Mouse (Mus musculus) left cerebral cortex, adult 11 months (tissue): ENCODE measurements around the gene Il16.
A peak's percentile ranks its signal among the peaks of the same experiment; 100 is the strongest.

ENCODE experiments used
- DNase-seq: peaks from one replicate; pipeline ENCODE4 v3.0.0; 2022; ENCODE audit warnings: low spot score

Gene Il16

DNA sequence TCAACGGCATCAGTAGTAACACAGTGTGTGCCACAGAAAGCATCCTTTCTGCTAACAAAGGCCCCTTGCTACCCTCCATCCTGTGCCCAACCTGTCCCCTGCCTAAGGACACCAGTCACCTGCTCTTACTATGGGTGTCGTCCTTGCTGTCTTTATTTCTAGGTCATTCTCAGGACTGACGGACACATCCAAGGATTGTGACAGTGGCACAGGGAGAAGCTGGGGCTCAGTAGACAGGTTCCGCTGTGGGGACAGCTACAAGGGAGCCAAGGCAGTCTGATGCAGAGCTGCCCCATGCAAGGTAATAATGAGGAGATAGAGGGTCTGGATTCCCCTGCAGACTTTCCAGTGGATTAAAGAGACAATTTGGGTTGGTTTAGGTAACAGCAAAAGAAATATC lies 67.0 kb downstream of the Il16 start:
- no peak for DNase-seq

DNA sequence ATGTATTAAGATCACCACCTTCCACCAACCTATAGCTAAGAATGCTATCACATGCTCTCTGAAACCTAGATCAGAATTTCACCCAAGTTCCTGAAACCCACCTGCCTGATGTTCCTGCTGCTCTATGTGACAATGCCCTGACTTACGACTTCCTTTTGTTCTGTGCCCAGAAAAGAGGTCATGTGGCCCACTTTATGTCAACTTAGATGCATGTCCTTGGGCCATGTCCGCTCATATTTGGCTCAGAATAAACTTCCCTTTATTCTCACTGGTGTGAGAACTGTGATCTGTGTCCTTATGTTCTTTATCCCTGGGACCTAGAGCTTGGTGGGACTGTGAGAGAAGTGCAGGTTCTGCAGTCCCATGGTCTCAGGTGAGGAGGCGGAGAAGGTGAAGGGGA lies 68.2 kb downstream of the Il16 start:
- no peak for DNase-seq

DNA sequence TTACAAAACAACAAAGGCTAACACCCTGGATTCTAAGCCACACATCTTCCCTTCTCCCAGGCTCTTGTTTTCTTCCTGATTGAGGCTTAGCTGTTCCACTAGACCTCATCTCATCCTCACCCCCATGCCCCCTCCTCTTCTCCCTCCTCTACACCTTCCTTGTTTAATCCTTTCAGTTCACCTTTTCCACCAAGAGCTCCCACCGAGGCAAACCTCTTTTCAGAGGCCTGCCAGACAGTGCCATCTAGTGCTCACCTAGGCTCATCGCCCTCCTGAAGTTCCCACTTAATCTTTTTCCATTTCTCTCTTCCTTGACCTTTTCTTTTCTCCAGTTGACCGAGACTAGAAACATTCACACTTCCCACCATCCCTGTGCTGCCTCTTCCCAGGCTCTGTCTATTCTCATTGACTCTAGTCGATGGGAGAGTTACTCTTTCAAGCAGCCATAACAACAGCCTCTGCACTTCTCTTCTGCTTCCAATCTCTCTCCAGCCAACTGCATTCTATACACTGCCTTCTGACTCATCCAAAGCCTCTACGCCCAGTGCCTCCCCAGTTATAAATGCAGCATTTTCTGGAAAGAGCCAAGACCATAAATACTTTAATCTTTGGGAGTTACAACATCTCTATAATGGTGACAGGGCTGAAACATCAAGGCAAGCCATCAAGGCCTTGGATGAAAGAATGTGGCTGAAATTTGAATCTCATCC lies 69.8 kb downstream of the Il16 start:
- no peak for DNase-seq

DNA sequence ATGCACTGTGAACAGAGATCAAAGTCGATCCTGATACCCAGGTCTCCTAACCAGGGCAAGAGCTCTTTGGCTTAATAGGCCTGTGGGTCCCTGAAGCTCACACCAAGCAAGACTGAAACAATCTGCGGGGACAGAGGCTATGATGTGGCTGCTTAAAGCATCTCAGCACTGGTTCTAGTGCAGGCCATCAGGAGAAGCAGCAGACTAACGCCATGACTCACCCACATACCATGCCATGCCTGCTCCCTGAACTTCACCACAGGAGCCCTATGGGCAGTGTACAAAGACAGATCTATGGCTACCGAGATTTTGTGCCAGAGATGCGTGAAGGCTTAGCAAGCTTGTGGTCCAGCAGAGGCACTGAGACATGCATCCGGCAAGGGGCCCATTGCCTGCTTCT lies 74.0 kb downstream of the Il16 start:
- no peak for DNase-seq

DNA sequence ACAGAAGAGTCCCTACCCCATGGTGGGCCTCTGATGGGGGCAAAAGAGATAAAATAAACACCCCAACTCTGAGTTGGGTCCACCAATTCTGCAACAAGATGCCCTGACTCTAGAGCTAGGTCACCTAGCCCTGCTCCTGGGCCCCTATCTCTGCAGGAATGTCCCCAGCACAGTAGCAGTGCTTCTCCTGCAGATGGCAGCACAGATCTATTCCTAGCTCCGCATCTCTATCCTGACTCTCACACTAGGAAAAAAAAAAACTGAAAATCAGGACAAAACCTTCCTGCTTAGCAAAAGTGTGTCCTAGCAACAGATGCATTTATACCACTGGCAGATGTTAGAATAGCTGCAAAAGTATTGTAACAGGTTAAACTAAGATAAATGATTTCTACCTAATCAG lies 76.8 kb downstream of the Il16 start:
- DNase-seq = peak; percentile 51

DNA sequence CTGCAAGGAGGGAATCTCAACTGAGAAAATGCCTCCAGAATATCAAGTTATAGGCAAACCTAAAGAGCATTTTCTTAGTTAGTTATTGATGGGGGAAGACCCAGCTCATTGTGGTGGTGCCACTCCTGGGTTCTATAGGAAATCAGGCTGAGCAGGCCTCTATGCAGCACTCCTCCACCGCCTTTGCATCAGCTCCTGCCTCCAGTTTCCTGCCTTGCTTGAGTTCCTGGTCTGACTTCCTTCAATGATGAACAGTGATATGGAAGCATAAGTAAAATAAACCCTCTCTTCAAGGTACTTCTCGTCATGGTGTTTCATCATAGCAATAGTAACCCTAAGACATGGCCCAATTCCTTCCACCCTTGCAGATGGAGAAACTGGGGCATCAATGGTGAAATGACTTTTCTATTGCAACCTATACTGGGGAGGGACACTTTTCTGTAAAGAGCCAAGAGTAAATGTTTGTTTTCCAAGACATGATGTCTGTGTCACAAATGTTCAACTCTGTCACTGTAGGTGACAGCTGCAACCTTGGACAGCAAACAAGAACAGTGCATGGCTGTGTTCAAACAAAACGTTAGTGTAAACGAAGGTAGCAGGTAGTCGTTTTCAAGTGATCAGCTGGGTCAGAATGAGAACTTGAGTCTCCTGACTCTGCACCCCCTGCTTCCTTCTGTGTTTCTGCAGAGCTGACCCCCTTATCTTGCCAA lies 77.4 kb downstream of the Il16 start:
- no peak for DNase-seq

DNA sequence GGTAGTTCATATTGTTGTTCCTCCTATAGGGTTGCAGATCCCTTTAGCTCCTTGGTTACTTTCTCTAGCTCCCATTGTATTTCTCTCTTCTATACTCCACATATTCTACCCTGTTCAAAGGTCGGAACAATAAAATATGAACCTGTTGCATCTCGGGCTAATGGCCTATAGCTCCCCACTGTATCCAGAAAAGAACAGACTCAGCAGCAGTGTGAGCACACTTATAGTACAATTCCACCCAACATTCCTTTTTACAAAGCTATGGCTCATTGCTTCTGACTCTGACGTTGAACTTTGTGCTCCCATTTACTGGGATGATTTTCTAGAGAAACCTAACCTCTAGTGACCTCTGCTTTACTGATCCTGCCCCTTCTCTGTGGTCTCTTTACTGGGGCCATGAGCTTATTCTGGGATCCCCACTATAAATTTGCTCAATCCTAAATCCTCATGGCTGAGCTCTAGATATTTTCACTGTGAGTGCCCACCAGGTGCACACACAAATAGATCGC lies 79.4 kb downstream of the Il16 start:
- DNase-seq = no peak

DNA sequence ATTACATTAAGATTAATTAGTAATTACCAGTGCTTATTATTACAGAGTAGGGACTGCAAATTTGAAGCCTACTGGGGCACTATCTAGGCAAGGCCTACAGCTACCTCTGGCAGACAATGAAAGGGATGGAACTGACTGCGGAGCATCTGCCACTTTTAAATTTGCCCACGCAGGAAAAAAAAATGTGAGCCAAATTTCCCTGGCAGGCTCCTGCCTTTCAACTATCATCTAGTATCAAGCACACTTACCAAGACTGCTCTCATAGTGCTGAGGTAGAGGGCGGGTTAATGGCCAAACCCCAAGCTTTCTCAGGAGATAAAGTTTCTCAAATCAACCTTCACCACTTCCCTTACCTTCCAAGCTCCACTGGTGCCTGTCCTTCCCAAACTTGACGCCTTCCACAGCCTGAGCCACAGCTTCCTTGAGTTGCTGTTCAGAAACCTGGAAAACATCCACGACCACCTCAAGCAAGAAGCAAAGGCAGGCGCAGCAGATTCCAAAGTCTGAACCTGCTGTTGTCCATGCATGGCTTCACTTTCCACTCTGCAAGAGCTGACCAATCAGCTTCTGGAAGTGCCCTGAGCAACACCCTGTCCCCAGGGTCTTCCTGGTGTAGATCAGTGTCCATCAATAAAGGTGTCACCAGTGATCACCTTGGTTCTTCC lies 82.7 kb downstream of the Il16 start:
- DNase-seq = no peak

DNA sequence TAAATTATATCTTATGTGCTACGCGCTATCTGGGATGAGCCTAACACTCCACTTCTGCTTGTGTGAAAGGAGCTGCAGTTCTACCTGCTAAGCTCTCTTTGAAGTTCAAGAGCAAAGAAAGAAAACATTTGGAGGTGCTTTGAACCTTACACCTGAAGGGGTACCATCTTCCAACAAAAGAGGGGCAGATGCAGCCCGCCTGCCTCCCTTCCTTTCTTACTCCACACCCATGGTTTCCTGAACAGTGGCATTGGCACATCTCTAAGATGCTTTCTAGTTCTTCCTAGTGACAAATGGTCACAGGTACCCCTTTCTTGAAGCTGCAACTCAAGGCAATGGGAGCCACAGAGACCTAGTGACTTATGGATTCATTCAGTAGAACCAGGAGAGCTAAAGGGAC lies 83.8 kb downstream of the Il16 start:
- DNase-seq = no peak

DNA sequence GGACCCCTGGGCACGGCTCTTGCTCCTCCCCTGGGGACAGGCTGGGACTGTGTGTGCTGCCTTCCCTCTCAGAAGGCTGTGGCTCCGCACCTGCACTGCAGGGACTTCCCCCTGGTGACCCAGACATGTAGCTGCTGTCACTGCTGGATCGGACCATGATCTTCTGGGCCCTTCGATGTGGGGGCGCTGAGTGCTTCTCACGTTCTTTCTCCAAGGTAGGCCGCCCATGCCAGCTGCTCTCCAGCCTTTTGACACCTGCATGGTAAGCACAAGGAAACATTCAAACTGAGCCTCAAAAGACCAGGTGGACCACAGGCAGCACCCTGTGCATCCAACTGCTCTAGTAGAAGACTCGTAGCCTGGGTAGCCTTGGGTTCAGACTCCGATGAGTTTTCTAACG lies 84.5 kb downstream of the Il16 start:
- DNase-seq = no peak

DNA sequence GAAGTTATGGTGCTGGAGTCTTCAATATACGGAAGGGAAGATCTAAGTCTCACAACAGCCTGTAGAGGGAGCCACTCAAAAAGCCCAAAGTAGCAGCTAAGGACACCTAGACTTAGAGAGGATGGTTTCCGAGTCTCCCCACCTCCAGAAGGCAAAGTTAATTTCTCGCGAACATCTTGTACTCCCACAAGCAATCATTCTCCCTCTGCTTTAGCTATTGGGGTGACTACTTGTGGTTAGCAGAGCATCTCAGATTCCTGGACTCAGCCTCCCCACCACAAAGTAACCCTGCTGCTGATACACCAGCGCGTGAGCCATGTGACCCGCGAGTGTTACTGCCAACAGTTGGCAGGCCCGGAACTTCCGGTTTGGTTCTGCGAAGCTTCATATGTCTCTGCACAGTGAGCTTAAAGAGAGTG lies 85.2 kb downstream of the Il16 start:
- no peak for DNase-seq

DNA sequence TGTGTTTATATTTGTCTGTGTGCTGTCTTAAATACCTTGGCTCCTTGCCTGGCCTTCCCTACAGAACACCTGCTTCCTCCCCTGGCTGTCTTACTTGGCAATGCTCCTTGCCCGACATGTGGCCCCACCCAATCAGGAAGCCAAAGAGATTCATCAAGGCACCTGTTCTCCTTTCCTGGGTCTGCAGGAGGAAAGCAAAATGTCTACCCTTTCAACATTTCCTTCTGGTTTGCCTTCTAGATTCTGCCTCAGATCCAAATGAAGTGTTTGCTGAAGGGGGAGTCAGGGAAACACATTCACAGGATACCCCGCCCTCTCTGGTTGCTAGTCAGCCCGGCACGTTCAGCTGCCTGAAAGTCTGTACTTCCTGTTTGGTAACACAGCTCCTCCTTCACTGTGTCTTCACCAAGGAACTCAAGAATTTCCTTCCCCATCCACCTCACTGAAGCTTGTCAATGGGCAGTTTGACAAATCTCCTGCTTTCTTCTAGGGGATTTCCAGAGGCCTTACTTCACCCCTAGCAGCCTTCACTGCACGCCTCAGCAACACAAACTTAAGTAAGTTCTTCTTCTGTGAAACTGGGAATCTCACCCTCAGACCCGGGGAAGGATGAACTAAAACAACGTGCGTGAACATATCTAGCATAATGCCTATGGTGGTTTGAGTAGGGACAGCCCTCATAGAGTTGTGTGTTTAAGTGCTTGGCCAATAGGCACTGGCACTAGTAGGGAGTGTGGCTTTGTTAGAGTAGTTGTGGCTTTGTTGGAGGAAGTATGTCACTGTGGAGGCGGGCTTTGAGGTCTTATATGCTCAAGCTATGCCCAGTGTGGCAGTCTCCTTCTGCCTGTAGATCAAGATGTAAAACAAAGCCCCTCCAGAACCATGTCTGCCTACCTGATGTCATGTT lies 86.1 kb downstream of the Il16 start:
- no peak for DNase-seq

DNA sequence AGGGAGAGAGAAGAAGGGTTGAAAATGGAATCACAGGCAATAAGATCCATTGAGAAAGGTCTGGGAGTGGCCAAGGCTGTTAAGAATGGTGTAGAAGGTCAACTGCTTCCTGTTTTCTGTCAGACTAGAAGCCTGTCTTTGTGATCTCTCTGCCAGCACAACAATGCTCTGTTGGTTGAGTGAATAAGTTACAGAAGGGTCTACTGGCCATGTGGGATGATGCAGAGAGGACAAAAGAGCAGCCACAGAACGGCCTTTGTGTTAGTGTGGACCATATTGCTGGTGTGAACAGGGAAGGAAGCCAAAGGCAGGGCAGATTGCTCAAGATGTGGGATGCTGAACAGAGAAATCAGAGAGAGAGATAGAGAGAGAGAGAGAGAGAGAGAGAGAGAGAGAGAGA lies 86.8 kb downstream of the Il16 start:
- no peak for DNase-seq

DNA sequence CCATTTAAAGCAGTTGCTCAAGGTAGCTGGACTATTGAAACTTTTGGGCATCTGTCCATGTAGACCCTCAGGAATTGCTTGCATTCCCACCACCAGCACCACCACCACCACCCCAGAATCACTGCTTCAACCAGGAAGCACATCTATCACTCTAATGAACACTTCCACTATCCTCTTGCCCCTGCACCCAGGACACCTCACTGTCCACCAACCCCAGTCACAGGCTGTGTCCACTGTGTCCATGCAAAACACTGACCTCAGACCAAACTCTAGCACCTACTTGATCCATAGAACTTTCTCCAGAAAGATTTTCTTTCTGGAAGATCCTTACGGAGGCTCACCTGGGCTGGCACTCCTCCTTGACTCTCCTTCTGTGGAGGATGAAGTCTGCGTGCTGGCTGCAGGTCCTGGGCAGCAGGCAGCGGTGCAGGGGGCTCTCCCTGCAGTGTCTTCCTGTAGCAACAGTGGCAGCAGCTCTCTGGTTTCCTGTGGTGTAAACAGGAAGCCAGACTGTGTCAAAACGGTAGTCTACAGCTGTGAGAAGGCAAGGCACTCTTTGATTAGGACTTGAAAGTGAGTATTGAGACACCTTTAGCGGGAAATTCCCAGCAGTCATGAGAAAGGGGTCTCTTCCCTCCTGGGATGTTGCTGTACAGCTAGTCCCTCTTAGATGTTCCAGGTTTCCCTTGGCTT lies 90.4 kb downstream of the Il16 start:
- DNase-seq = no peak

DNA sequence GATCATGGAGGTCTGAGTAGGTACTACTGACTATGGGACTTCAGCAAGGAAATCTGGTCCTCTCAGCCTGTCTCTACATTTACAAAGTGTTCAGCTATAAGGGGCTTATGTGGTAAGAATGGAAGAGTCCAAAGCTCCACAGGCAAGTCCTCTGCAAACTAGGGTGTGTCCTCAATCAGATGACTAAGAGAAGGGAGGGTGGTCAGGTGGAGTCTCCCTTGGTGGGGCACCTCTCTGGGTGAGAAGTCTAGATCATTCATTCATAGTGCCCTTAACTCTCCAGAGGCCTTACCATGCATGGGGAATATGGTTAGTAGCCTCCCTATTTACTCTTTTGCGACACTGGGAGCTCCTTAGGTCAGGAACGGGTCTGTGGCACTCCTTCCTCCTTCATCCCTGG lies 91.3 kb downstream of the Il16 start:
- DNase-seq = no peak

DNA sequence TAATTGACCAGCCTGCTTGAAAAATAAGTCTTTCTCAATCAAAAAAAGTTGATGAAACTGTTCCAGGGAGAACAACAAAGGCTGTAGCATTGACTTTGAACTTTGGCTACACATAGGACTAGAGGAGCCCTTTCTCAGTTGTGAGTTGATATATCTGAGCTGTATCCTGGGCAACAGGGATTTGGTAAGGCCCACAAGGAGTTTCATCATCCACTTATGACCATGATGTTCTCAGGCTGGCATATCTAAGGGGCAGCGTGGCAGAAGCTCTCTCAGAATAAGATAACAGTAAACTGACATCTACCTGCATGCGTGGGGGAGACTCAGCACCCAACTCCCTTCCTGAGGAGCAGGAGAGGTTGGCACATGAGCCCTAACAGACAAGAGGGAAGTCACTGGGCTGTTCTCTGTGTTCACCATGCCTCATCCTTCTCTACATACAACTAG lies 91.9 kb downstream of the Il16 start:
- no peak for DNase-seq

DNA sequence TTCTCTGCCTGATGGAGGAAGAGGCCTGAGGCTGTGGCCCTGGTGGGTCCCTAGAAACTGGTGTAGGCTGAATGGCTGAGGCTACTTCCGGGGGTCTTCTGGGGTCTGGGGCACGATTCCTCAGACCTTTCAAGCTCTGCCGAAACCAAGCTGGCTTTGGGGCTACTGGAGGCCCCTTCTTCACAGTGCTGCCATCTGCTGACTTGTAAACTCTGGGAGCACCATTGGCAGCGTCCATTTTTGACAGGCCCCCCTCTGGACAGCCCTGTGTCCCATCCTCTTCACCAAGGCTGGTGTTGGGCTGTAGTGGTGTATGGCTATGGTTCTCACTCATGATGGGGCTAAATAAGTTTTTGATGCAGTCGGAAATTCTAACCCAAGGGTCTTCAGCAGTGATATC lies 93.0 kb downstream of the Il16 start:
- DNase-seq = no peak

DNA sequence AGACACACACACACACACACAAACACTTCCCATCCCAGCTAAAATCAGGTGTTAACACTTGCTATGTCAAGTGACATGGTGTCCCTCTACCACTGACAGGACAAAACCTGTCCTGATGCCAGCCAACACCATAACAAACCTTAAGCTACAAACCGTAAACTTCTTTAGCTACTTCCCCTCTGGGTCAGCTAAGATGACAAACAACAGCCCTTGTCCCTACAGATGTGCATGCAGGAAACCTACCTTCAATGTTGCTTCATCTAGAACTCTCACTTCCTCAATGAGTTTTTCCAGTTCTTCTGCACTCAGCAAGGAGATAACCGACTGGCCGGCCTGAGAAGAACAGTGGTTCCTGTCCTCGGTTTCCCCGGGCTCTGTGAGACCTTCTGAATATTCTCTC lies 94.9 kb downstream of the Il16 start:
- no peak for DNase-seq

DNA sequence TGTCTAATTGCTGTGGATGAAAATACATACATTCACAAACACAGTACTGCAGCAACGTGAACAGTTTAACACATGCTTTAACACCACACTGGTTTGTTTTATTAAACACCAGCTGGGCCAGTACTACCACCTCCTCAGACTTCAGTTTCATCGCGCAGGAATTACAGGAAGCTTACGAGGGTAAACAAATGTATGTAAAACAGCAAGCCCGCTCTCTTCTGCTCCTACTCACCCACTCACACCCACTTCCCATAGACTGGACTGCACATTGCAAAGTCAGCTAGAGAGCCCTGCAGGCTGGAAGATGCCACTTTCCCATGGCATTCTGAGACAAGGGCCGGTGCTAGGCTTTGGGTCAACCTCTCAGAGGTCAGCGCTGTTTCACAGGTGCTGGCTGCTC lies 96.7 kb downstream of the Il16 start:
- DNase-seq = no peak

DNA sequence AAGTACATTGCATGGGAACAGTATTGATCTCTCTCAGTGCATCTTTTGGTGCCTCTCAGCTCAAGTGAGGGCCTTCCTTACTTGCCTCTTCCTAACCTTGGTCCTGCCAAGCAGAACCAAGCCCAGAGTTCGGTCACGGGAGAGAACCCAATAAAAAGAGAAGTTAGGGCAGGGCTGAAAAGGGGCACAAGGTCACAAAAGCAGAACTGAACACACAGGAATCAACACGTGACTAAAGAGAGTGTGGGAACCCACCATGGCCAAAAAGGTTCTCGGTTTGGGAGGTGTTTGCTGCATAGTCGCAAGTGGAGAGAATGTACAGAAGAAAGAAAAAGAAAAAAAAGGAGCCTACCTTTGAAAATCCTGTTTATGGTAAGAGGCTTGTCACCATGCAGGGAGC lies 100.0 kb downstream of the Il16 start:
- no peak for DNase-seq

DNA sequence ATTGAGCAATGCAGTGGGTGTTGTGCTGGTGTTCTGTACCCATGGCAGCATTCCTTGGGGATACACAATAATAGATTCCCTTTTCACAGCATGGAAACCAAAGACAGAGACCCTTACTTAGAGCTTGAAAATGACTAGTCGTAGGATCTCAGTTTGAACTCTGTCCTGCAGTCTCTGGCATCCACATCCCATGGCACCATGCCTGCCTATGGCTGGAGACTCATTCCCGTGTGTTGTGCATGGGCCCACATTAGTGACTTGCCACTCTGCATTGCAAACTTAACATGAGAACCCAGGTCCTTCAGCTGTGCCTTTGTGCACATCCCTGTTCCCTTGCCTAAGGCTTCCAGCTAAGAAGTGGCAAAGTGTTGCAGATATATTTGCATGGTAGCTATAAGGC lies 100.8 kb downstream of the Il16 start:
- no peak for DNase-seq

DNA sequence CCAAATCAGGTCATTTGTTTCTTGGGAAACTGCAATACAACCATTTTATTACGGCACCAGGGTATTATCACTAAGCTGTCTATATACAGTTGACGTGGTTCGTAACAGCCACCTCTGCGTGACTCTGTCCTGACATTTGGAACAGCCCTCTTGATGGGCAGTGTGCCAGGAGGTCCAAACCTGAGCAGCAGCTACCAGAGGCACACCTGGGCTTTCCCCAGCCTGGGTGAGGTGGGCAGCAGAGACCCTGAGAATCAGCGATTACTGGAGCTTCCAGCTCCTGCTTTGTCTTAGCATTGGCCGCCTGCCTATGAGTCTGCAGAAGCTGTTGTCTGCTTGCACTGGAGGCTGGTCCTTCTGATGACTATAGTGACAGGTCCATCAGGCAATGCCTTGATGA lies 101.9 kb downstream of the Il16 start:
- DNase-seq = no peak
